Mouse (Mus musculus): Measurements from ENCODE around the gene Ccdc114. TPM values are rescaled to one million over a fixed set of nuclear protein-coding genes. Genes with fewer than 3 reads are reported as not detected.

Gene Ccdc114
- polyA plus RNA-seq, 1 experiment from 2014 or later = 2.4 TPM

DNA sequence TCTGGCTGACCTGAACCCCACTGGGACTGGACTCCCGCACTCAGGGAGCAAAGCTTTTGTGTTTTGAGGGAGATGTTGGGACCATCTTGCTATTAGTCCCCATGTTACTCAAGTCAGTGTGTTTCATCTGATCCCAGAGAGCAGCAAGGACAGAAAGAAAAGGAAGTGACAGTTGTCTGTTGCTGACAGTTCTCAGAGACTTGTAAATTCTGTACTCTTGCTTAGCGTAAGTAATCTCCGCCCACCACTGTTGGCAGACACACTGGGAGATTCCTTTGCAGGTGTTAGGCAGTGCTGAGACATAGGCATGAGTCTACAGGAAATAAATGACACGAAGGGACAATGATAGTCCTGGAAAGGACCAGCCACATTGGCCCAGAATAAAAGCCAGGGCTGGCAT is 32.7 kb downstream of the Ccdc114 start:
- Histone ChIP-seq H3K4me3 (ENCODE audit: control insufficient read depth in 1 of 2, insufficient read depth in 1 of 2, low read depth in 1 of 2, low read length in 2 of 2) (no peak overlapping the region), H3K9ac (ENCODE audit: low read length) (no peak overlapping the region), H3K27ac (replicated peaks in 1 of 2; ENCODE audit: control insufficient read depth in 1 of 2, insufficient read depth in 1 of 2, low read depth in 2 of 2, low read length in 2 of 2) (no peak overlapping the region), H3K27me3 (ENCODE audit: control insufficient read depth, insufficient read depth, low read length) (no peaks in the 10 kb centered on the region), H3K4me2 (ENCODE audit: low read length) (no peak overlapping the region), H3K9me3 (ENCODE audit: control insufficient read depth, low read length) (no peaks in the 10 kb centered on the region), H3K36me3 (ENCODE audit: control insufficient read depth, insufficient read depth, low read length) (no peaks in the 10 kb centered on the region), H3K4me1 (ENCODE audit: control insufficient read depth in 2 of 2, insufficient read depth in 2 of 2, low read length in 2 of 2) (no peaks in the 10 kb centered on the region)
- WGBS = 49% methylated on average over 4 of the region's 4 CpGs
- ATAC-seq (ENCODE audit: insufficient number of reproducible peaks, insufficient read depth, low FRiP score, low read depth) = no peak

DNA sequence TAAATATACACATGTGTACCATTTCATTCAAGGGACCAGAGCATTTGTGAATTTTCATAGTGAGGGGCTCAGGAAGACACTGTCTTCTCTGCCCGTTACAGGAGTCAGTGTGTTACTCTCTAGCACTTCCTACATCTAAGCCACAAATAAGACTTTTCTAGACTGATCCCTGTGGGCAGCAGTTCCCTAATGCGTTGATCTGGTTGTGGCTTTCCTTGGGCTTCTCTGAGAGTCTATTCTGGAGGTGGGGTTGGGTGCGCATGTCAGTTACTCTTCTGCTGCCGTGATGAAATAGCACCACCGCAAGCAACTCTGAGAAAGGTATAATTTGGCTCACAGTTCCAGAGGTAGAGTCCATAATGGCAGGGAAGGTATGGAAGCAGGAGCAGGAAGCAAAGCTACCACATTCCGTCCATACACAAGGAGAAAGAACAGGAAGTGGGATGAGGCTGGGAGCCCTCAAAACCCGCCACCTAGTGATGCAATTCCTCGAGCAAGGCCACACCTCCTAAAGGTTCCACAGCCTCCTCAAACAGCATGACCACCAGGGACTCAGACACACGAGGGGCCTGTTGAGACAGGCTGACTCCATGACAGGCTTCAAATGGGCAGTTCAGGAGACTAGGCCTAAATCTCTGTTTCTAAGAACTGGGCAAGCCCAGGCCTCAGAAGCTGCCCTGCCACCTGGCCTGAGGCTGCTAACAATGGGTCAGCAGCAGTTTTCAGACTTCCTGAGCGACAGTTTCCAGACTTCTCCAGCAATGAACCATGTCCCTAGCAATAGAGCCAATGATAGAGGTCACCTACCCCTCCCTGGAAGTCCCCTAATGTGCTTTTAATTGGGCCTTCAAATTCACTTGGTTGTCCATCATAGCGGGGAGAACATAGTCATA is 48.2 kb downstream of the Ccdc114 start:
- 0 out of 2 replicates have a peak, but pooled peaks cover 5% of the 10 kb centered on the region for H3K27me3 ChIP-seq (ENCODE audit: control insufficient read depth, insufficient read depth, low read length)
- no peaks in the 10 kb centered on the region for H3K9me3 ChIP-seq (ENCODE audit: control insufficient read depth, low read length)
- no peak overlapping the region for H3K4me2 ChIP-seq (ENCODE audit: low read length)
- no peak overlapping the region for H3K4me3 ChIP-seq (ENCODE audit: control insufficient read depth in 1 of 2, insufficient read depth in 1 of 2, low read depth in 1 of 2, low read length in 2 of 2)
- no peak for ATAC-seq (ENCODE audit: insufficient number of reproducible peaks, insufficient read depth, low FRiP score, low read depth)
- H3K9ac ChIP-seq (ENCODE audit: low read length) = no peak overlapping the region
- no peaks in the 10 kb centered on the region for H3K4me1 ChIP-seq (ENCODE audit: control insufficient read depth in 2 of 2, insufficient read depth in 2 of 2, low read length in 2 of 2)
- no peak overlapping the region for H3K27ac ChIP-seq (replicated peaks in 1 of 2; ENCODE audit: control insufficient read depth in 1 of 2, insufficient read depth in 1 of 2, low read depth in 2 of 2, low read length in 2 of 2)
- 77% methylated on average over 11 of the region's 11 CpGs for WGBS
- H3K36me3 ChIP-seq (ENCODE audit: control insufficient read depth, insufficient read depth, low read length) = no peaks in the 10 kb centered on the region

DNA sequence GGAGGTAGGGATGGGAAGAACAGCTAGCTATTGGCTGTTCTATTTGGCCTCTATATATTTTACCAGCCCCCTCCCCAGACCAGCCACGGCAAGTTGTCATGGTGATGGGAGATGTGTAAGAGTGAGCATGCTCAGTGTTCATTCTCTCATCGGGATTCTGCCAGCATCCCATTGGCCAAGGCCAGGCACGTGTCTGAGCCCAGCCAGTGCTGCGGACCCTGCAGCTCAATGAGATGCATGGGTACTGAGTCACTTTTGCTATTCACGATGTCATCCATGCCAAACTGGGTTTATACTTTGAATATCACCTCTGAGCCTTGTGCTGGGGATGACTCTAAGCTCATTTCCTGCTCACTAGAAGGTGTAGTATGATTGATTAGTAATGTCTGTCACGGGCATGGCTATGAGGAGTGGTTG is 49.4 kb downstream of the Ccdc114 start:
- no peak overlapping the region for H3K4me2 ChIP-seq (ENCODE audit: low read length)
- H3K4me1 ChIP-seq (ENCODE audit: control insufficient read depth in 2 of 2, insufficient read depth in 2 of 2, low read length in 2 of 2) = no peaks in the 10 kb centered on the region
- H3K9ac ChIP-seq (ENCODE audit: low read length) = no peak overlapping the region
- no peak for ATAC-seq (ENCODE audit: insufficient number of reproducible peaks, insufficient read depth, low FRiP score, low read depth)
- WGBS = 79% methylated on average over 6 of the region's 6 CpGs
- H3K27ac ChIP-seq (replicated peaks in 1 of 2; ENCODE audit: control insufficient read depth in 1 of 2, insufficient read depth in 1 of 2, low read depth in 2 of 2, low read length in 2 of 2) = no peak overlapping the region
- no peaks in the 10 kb centered on the region for H3K9me3 ChIP-seq (ENCODE audit: control insufficient read depth, low read length)
- H3K4me3 ChIP-seq (ENCODE audit: control insufficient read depth in 1 of 2, insufficient read depth in 1 of 2, low read depth in 1 of 2, low read length in 2 of 2) = no peak overlapping the region
- no peaks in the 10 kb centered on the region for H3K36me3 ChIP-seq (ENCODE audit: control insufficient read depth, insufficient read depth, low read length)
- 0 out of 2 replicates have a peak, but pooled peaks cover 2% of the 10 kb centered on the region for H3K27me3 ChIP-seq (ENCODE audit: control insufficient read depth, insufficient read depth, low read length)

DNA sequence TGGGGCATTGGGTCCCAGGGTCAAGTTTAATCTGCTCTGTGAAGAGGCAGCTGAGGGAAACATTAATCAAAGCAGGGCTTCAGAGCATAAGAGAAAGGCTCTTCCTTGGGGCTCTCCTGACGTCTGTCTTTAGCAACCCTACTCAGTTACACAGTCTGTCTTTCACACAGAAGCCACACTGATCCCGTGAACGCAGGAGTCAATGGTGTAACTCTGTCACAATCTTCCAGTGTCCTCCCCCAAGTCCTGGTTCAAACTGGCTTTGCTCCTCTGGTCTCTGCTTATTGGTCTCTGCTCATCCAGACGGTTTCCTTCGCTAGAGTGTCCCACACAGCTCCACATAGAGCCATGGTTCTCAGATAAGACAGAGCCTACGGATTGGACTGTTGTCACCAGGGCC is 50.2 kb downstream of the Ccdc114 start:
- Histone ChIP-seq H3K4me1 (ENCODE audit: control insufficient read depth in 2 of 2, insufficient read depth in 2 of 2, low read length in 2 of 2) (no peaks in the 10 kb centered on the region), H3K9ac (ENCODE audit: low read length) (no peak overlapping the region), H3K4me2 (ENCODE audit: low read length) (no peak overlapping the region), H3K36me3 (ENCODE audit: control insufficient read depth, insufficient read depth, low read length) (no peaks in the 10 kb centered on the region), H3K9me3 (ENCODE audit: control insufficient read depth, low read length) (no peaks in the 10 kb centered on the region), H3K27me3 (ENCODE audit: control insufficient read depth, insufficient read depth, low read length) (no peaks in the 10 kb centered on the region), H3K4me3 (ENCODE audit: control insufficient read depth in 1 of 2, insufficient read depth in 1 of 2, low read depth in 1 of 2, low read length in 2 of 2) (no peak overlapping the region), H3K27ac (replicated peaks in 1 of 2; ENCODE audit: control insufficient read depth in 1 of 2, insufficient read depth in 1 of 2, low read depth in 2 of 2, low read length in 2 of 2) (no peak overlapping the region)
- WGBS = 28% methylated on average over 6 of the region's 6 CpGs
- ATAC-seq (ENCODE audit: insufficient number of reproducible peaks, insufficient read depth, low FRiP score, low read depth) = no peak

DNA sequence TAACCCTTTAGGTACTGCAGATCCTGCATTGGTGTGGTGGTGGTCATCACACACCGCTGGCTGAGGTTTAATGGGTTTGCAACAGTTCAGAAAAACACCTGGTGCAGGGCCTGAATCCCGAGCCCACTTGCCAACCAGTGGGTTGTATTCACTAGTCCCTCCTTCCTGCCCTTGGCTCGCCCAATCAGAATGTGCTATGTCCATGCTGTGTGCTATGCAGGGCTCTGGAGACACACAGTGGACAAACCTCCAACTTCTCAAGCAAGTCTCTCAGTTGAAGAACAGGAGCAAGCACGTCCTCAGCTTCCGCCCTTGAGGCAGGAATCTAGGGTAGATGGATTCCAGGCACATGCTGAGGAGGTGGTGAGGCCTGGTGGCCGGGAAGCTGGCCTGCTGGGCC is 50.6 kb downstream of the Ccdc114 start:
- Histone ChIP-seq H3K9ac (ENCODE audit: low read length) (no peak overlapping the region), H3K4me3 (ENCODE audit: control insufficient read depth in 1 of 2, insufficient read depth in 1 of 2, low read depth in 1 of 2, low read length in 2 of 2) (no peak overlapping the region), H3K4me2 (ENCODE audit: low read length) (no peak overlapping the region), H3K9me3 (ENCODE audit: control insufficient read depth, low read length) (no peaks in the 10 kb centered on the region), H3K4me1 (ENCODE audit: control insufficient read depth in 2 of 2, insufficient read depth in 2 of 2, low read length in 2 of 2) (no peaks in the 10 kb centered on the region), H3K27me3 (ENCODE audit: control insufficient read depth, insufficient read depth, low read length) (no peaks in the 10 kb centered on the region), H3K27ac (replicated peaks in 1 of 2; ENCODE audit: control insufficient read depth in 1 of 2, insufficient read depth in 1 of 2, low read depth in 2 of 2, low read length in 2 of 2) (no peak overlapping the region), H3K36me3 (ENCODE audit: control insufficient read depth, insufficient read depth, low read length) (no peaks in the 10 kb centered on the region)
- WGBS = 62% methylated on average over 6 of the region's 6 CpGs
- no peak for ATAC-seq (ENCODE audit: insufficient number of reproducible peaks, insufficient read depth, low FRiP score, low read depth)

DNA sequence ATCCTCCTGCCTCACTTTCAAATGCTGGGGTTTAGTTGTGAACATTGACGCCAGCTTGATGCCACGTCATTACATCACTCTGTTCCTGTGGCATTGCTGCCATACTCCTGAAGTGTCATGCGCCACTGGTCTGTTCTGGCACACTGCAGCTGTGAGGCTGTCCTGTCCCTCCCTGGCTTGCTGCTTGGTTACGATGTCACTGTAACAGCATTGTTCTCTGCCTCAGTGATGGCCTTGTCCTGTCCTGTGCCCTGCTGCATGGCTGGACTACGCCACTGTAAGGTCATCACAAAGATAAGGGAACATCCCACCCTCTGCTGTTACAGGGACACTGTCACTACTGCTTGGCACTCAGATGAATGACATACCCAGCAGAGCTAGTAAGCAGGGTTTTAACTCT is 57.7 kb downstream of the Ccdc114 start:
- Histone ChIP-seq H3K4me2 (ENCODE audit: low read length) (no peak overlapping the region), H3K9me3 (ENCODE audit: control insufficient read depth, low read length) (no peaks in the 10 kb centered on the region), H3K4me1 (ENCODE audit: control insufficient read depth in 2 of 2, insufficient read depth in 2 of 2, low read length in 2 of 2) (no peaks in the 10 kb centered on the region), H3K4me3 (ENCODE audit: control insufficient read depth in 1 of 2, insufficient read depth in 1 of 2, low read depth in 1 of 2, low read length in 2 of 2) (no peak overlapping the region), H3K9ac (ENCODE audit: low read length) (no peak overlapping the region), H3K27ac (replicated peaks in 1 of 2; ENCODE audit: control insufficient read depth in 1 of 2, insufficient read depth in 1 of 2, low read depth in 2 of 2, low read length in 2 of 2) (no peak overlapping the region), H3K36me3 (ENCODE audit: control insufficient read depth, insufficient read depth, low read length) (no peaks in the 10 kb centered on the region), H3K27me3 (ENCODE audit: control insufficient read depth, insufficient read depth, low read length) (no peaks in the 10 kb centered on the region)
- ATAC-seq (ENCODE audit: insufficient number of reproducible peaks, insufficient read depth, low FRiP score, low read depth) = no peak
- WGBS = 72% methylated on average over 5 of the region's 5 CpGs

DNA sequence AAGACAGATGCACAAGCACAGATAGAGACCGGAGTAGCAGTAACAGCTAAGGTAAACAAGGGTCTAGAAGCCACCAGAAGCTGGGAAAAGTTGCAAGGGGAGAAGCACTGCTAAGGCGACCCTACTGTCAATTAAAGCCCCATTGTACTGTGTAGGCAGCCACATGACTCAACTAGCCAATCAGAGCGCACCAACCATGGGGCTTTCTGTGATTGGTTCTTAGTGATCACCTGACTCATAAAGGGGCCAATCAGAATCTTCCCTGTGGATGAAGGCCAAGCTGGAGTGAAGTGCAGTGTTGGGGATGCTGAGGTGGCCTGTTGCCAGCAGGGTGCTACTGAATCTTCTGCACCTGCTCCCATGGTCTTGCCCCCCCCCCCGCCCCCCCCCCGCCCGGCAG is 63.0 kb downstream of the Ccdc114 start:
- no peaks in the 10 kb centered on the region for H3K9me3 ChIP-seq (ENCODE audit: control insufficient read depth, low read length)
- H3K27ac ChIP-seq (replicated peaks in 1 of 2; ENCODE audit: control insufficient read depth in 1 of 2, insufficient read depth in 1 of 2, low read depth in 2 of 2, low read length in 2 of 2) = no peak overlapping the region
- H3K36me3 ChIP-seq (ENCODE audit: control insufficient read depth, insufficient read depth, low read length) = no peaks in the 10 kb centered on the region
- no peak overlapping the region for H3K4me3 ChIP-seq (ENCODE audit: control insufficient read depth in 1 of 2, insufficient read depth in 1 of 2, low read depth in 1 of 2, low read length in 2 of 2)
- no peak for ATAC-seq (ENCODE audit: insufficient number of reproducible peaks, insufficient read depth, low FRiP score, low read depth)
- no peak overlapping the region for H3K4me2 ChIP-seq (ENCODE audit: low read length)
- H3K9ac ChIP-seq (ENCODE audit: low read length) = no peak overlapping the region
- whole genome bisulfite sequencing = 79% methylated on average over 6 of the region's 6 CpGs
- H3K27me3 ChIP-seq (ENCODE audit: control insufficient read depth, insufficient read depth, low read length) = no peaks in the 10 kb centered on the region
- H3K4me1 ChIP-seq (ENCODE audit: control insufficient read depth in 2 of 2, insufficient read depth in 2 of 2, low read length in 2 of 2) = no peaks in the 10 kb centered on the region

DNA sequence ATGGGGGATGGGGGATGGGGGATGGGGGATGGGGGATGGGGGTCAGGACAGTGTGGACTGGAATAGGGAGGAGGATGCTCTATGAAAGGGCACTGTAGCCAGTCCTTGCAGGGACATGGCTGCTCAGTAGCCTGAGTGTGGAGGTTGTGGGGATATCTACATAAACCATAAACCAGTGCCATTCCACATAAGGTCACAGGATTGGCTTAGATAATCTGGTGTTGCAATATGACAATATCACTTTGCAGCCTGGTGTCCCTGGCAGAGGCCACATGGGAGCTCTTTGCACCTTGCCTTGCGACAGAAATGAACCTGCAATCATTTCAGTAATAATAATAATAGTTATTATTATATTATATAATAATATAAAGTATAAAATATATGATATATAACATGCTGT is 64.5 kb downstream of the Ccdc114 start:
- no peak for ATAC-seq (ENCODE audit: insufficient number of reproducible peaks, insufficient read depth, low FRiP score, low read depth)
- no peaks in the 10 kb centered on the region for H3K4me1 ChIP-seq (ENCODE audit: control insufficient read depth in 2 of 2, insufficient read depth in 2 of 2, low read length in 2 of 2)
- no peaks in the 10 kb centered on the region for H3K36me3 ChIP-seq (ENCODE audit: control insufficient read depth, insufficient read depth, low read length)
- no peak overlapping the region for H3K9ac ChIP-seq (ENCODE audit: low read length)
- H3K4me3 ChIP-seq (ENCODE audit: control insufficient read depth in 1 of 2, insufficient read depth in 1 of 2, low read depth in 1 of 2, low read length in 2 of 2) = no peak overlapping the region
- no peak overlapping the region for H3K4me2 ChIP-seq (ENCODE audit: low read length)
- WGBS = 82% methylated on average over 1 of the region's 1 CpGs
- no peaks in the 10 kb centered on the region for H3K27me3 ChIP-seq (ENCODE audit: control insufficient read depth, insufficient read depth, low read length)
- H3K9me3 ChIP-seq (ENCODE audit: control insufficient read depth, low read length) = no peaks in the 10 kb centered on the region
- H3K27ac ChIP-seq (replicated peaks in 1 of 2; ENCODE audit: control insufficient read depth in 1 of 2, insufficient read depth in 1 of 2, low read depth in 2 of 2, low read length in 2 of 2) = no peak overlapping the region
